Mouse (Mus musculus) MEL (cell line): ENCODE measurements around the gene Cox16. TPM values are rescaled to one million over a fixed set of nuclear protein-coding genes. Genes with fewer than 3 reads are reported as not detected.

Experiments
- DNase-seq: peaks from one replicate; pipeline ENCODE4 v3.0.0; 2011; ENCODE audit warnings: low read depth, low spot score
- H3K27ac ChIP-seq: 2 replicates; pipeline ENCODE4 v1.5.1; 2012; ENCODE audit warnings: low read depth, mild to moderate bottlenecking, control low read depth, low read length, moderate library complexity; ENCODE audit not compliant: control insufficient read depth
- H3K27me3 ChIP-seq, 2 experiments: fragments of 150-350 bp in 1 of 2; sonication (generic) in 1 of 2; 2 replicates each; pipeline ENCODE4 v1.6.1; 2012; ENCODE audit warnings: low read length in 2 of 2, mild to moderate bottlenecking in 2 of 2, improper control_type of control experiment in 1 of 2, moderate library complexity in 1 of 2; ENCODE audit not compliant: insufficient read depth in 2 of 2, control insufficient read depth in 1 of 2
- H3K36me3 ChIP-seq, 2 experiments: 2 replicates each; pipeline ENCODE4 v1.6.1; 2012 to 2014; ENCODE audit warnings: low read length in 2 of 2, improper control_type of control experiment in 1 of 2, inconsistent platforms in 1 of 2, mild to moderate bottlenecking in 1 of 2; ENCODE audit not compliant: insufficient read depth in 2 of 2, control insufficient read depth in 1 of 2
- H3K4me1 ChIP-seq, 2 experiments: fragments of 150-350 bp in 1 of 2; sonication (generic) in 1 of 2; 2 replicates each; pipeline ENCODE4 v1.6.1; 2012; ENCODE audit warnings: low read length in 2 of 2, improper control_type of control experiment in 1 of 2, mild to moderate bottlenecking in 1 of 2; ENCODE audit not compliant: insufficient read depth in 2 of 2, control insufficient read depth in 1 of 2
- H3K4me3 ChIP-seq, 2 experiments: fragments of 150-350 bp in 1 of 2; sonication (generic) in 1 of 2; 2 replicates each; pipeline ENCODE4 v1.5.1; 2012; ENCODE audit warnings: low read depth in 2 of 2, low read length in 2 of 2, mild to moderate bottlenecking in 2 of 2, moderate library complexity in 2 of 2, control low read depth in 1 of 2, improper control_type of control experiment in 1 of 2; ENCODE audit not compliant: control insufficient read depth in 1 of 2, insufficient read depth in 1 of 2
- H3K79me2 ChIP-seq: 2 replicates; pipeline ENCODE4 v1.6.1; 2012; ENCODE audit warnings: mild to moderate bottlenecking, low read length, moderate library complexity; ENCODE audit not compliant: control insufficient read depth, poor library complexity, insufficient read depth
- H3K9ac ChIP-seq: 2 replicates; pipeline ENCODE4 v1.6.1; 2012; ENCODE audit warnings: low read depth, mild to moderate bottlenecking, control low read depth, low read length, moderate library complexity; ENCODE audit not compliant: control insufficient read depth, poor library complexity, severe bottlenecking
- H3K9me3 ChIP-seq: fragments of 150-350 bp; sonication (generic); replicated peaks from 2 replicates; pipeline ENCODE4 v1.6.1; 2012; ENCODE audit warnings: mild to moderate bottlenecking, low read length, improper control_type of control experiment, moderate library complexity; ENCODE audit not compliant: insufficient read depth
- CHD1 ChIP-seq: IDR thresholded peaks from 2 replicates; pipeline ENCODE4 v1.6.1; 2012; ENCODE audit warnings: low read depth, mild to moderate bottlenecking, inconsistent platforms, low read length, improper control_type of control experiment
- E2F4 ChIP-seq: IDR thresholded peaks from 2 replicates; pipeline ENCODE4 v1.6.1; 2011; ENCODE audit warnings: low read depth, low read length, improper control_type of control experiment, borderline replicate concordance
- ELF1 ChIP-seq: IDR thresholded peaks from 2 replicates; pipeline ENCODE4 v1.6.1; 2014; ENCODE audit warnings: low read depth, mild to moderate bottlenecking, inconsistent platforms, low read length, improper control_type of control experiment, moderate library complexity
- EP300 ChIP-seq, 2 experiments: IDR thresholded peaks; 2 replicates each; pipeline ENCODE4 v1.6.1; 2011; ENCODE audit warnings: improper control_type of control experiment in 2 of 2, low read length in 2 of 2, low read depth in 1 of 2, mild to moderate bottlenecking in 1 of 2
- GABPA ChIP-seq: IDR thresholded peaks from 2 replicates; pipeline ENCODE4 v1.6.1; 2012; ENCODE audit warnings: low read depth, mild to moderate bottlenecking, inconsistent platforms, low read length, improper control_type of control experiment, moderate library complexity
- HCFC1 ChIP-seq: IDR thresholded peaks from 2 replicates; pipeline ENCODE4 v1.6.1; 2012; ENCODE audit warnings: low read depth, mild to moderate bottlenecking, inconsistent platforms, low read length, improper control_type of control experiment, moderate library complexity
- KAT2A ChIP-seq: conservative IDR thresholded peaks from 2 replicates; pipeline ENCODE4 v1.6.1; 2012; ENCODE audit warnings: low read depth, low read length, improper control_type of control experiment, inconsistent platforms
- MAZ ChIP-seq: IDR thresholded peaks from 2 replicates; pipeline ENCODE4 v1.6.1; 2012; ENCODE audit warnings: low read depth, mild to moderate bottlenecking, inconsistent platforms, low read length, improper control_type of control experiment
- MYB ChIP-seq: IDR thresholded peaks from 2 replicates; pipeline ENCODE4 v1.6.1; 2011; ENCODE audit warnings: mild to moderate bottlenecking, low read depth, low read length, improper control_type of control experiment
- MYC ChIP-seq: IDR thresholded peaks from 2 replicates; pipeline ENCODE4 v1.6.1; 2011; ENCODE audit warnings: low read depth, mild to moderate bottlenecking, low read length, improper control_type of control experiment, moderate library complexity
- POLR2AphosphoS2 ChIP-seq: IDR thresholded peaks from 2 replicates; pipeline ENCODE4 v1.6.1; 2011; ENCODE audit warnings: low read length, improper control_type of control experiment
- POLR2AphosphoS5 ChIP-seq: IDR thresholded peaks from 2 replicates; pipeline ENCODE4 v1.6.1; 2012; ENCODE audit warnings: low read depth, borderline replicate concordance, mild to moderate bottlenecking, inconsistent platforms, low read length, moderate library complexity, mixed read lengths
- RAD21 ChIP-seq: IDR thresholded peaks from 2 replicates; pipeline ENCODE4 v1.6.1; 2011; ENCODE audit warnings: mild to moderate bottlenecking, low read depth, low read length, improper control_type of control experiment
- TBP ChIP-seq: IDR thresholded peaks from 2 replicates; pipeline ENCODE4 v1.8.0; 2011; ENCODE audit warnings: low read depth, low read length, improper control_type of control experiment
- UBTF ChIP-seq: IDR thresholded peaks from 2 replicates; pipeline ENCODE4 v1.6.1; 2012; ENCODE audit warnings: low read depth, mild to moderate bottlenecking, inconsistent platforms, low read length, improper control_type of control experiment, moderate library complexity, borderline replicate concordance; ENCODE audit not compliant: insufficient read depth
- USF2 ChIP-seq, 2 experiments: IDR thresholded peaks; 2 replicates each; pipeline ENCODE4 v1.6.1; 2011 to 2012; ENCODE audit warnings: improper control_type of control experiment in 2 of 2, low read length in 2 of 2, borderline replicate concordance in 1 of 2, inconsistent platforms in 1 of 2, low read depth in 1 of 2, mild to moderate bottlenecking in 1 of 2; ENCODE audit not compliant: insufficient read depth in 1 of 2
- ZKSCAN1 ChIP-seq: IDR thresholded peaks from 2 replicates; pipeline ENCODE4 v1.6.1; 2012; ENCODE audit warnings: low read depth, mild to moderate bottlenecking, inconsistent platforms, low read length, improper control_type of control experiment, moderate library complexity
- ZNF384 ChIP-seq: IDR thresholded peaks from 2 replicates; pipeline ENCODE4 v1.6.1; 2012; ENCODE audit warnings: low read depth, mild to moderate bottlenecking, inconsistent platforms, low read length, improper control_type of control experiment
- polyA plus RNA-seq, 2 experiments: library from polyadenylated mRNA; stranded (reverse) in 1 of 2; unstranded in 1 of 2; fragments of >175 nt in 1 of 2; fragments of >200 nt in 1 of 2; gene quantifications; 2 replicates each; pipeline versions ENCODE4 v1.2.1 to v1.2.4; 2012; ENCODE audit warnings: low replicate concordance in 2 of 2, low read depth in 1 of 2; ENCODE audit not compliant: insufficient read length in 2 of 2, insufficient read depth in 1 of 2, missing spikeins in 1 of 2
- total RNA-seq: library from RNA; depleted of rRNA; stranded (reverse); fragments of 300-350 nt; gene quantifications from 2 replicates; pipeline ENCODE4 v1.2.3, GENCODE M21; 2012

Gene Cox16
- total and polyA plus RNA-seq, 3 experiments = 49.6 to 99.1 TPM; not detected in 1

DNA sequence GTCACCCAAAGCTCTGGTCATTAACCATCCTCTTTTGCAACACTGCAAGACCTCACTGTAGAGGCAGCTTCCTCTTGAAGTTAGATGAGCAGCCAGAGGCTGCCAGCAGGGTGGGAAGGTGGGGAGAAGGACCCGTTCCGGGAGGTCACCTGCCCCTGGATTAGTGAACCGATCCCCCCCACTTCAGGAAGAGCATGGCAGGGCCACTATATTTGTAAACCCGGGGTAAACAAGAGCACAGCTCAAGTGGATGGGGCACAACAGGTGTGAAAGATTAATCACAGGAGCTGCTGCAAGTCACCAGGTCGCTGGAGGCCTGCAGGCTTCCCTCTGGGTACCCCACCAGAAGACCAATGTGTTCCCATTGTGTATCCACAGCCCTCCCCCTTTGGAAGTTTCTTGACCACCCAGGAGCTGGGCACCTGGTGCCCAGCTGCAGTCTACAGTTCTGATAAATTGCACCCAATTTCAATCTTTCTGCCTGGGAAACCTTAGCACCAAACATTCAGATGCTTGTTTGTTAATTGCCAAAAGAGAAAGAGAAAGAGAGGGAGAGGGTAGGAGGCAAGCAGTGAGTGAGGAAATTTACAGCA, 153.8 kb downstream of the Cox16 start:
- Histone ChIP-seq H3K79me2 (no peaks in the 10 kb centered on the region), H3K27ac (no peak overlapping the region), H3K9me3 (no peaks in the 10 kb centered on the region), H3K27me3 (peaks cover 0 to 3% of the 10 kb centered on the region in 2 experiments; a peak in 1 of 4 replicates), H3K4me3 (no peak overlapping the region), H3K4me1 (no peaks in the 10 kb centered on the region), H3K9ac (no peak overlapping the region), H3K36me3 (no peaks in the 10 kb centered on the region)
- no peak for DNase-seq
- TF ChIP-seq CHD1 (no peak), RAD21 (no peak), KAT2A (no peak), EP300 (IDR thresholded peaks at IDR 0.05; ENCODE audit: low read depth in 1 of 2, low read length in 2 of 2) (no peak), POLR2AphosphoS2 (no peak), USF2 (IDR thresholded peaks at IDR 0.05; ENCODE audit: borderline replicate concordance in 1 of 2, insufficient read depth in 1 of 2, low read depth in 1 of 2, low read length in 2 of 2) (no peak), HCFC1 (no peak), POLR2AphosphoS5 (no peak)

- no peaks in the 10 kb centered on the region for H3K9me3 ChIP-seq
- peaks cover 0 to 6% of the 10 kb centered on the region in 2 experiments; a peak in 3 of 4 replicates for H3K27me3 ChIP-seq
- TF ChIP-seq GABPA = no peak
- TF ChIP-seq KAT2A = no peak
- no peak for TF ChIP-seq ELF1
- TF ChIP-seq E2F4 = no peak
- no peak for TF ChIP-seq TBP
- no peak for TF ChIP-seq MYC
- no peak for TF ChIP-seq ZKSCAN1
- TF ChIP-seq UBTF = no peak
Observed at GRCm38 (mm10) chr12:81324991-81325390, 159.9 kb downstream of the Cox16 start.

DNA sequence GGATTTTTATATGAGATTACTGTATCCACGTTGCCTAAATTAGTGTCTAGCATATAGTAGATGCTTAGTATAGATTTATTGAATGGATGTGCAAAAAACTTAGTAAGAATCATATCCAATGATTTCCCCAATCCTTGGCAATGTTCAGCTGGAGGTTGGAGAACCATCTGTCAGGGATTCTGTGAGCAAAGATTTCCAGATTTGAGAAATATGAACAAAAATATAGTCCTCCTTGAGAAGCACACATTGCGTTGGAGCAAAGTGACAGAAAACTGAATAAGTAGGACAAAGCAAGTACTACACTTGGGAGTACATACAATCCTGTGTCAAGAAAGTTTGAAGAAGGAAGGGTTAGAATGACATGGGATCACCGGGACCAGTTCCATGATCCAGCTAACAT, 160.8 kb downstream of the Cox16 start:
- Histone ChIP-seq H3K79me2 (no peaks in the 10 kb centered on the region), H3K9me3 (no peaks in the 10 kb centered on the region), H3K27me3 (peaks cover 0 to 7% of the 10 kb centered on the region in 2 experiments; a peak in 3 of 4 replicates)
- TF ChIP-seq POLR2AphosphoS5 (no peak), ZNF384 (no peak), MYB (no peak), MAZ (no peak), RAD21 (no peak)
- TF ChIP-seq, all 39 proteins: peak for 0
- no peak overlapping the region for H3K9ac ChIP-seq
- no peak overlapping the region for H3K27ac ChIP-seq
- no peak for DNase-seq
- no peaks in the 10 kb centered on the region for H3K36me3 ChIP-seq
- H3K4me3 ChIP-seq = no peak overlapping the region
- no peaks in the 10 kb centered on the region for H3K4me1 ChIP-seq

More at GRCm38 (mm10) chr12:81324991-81325390, 159.9 kb downstream of the Cox16 start:
- H3K79me2 ChIP-seq = no peaks in the 10 kb centered on the region
- H3K27ac ChIP-seq = no peak overlapping the region
- H3K4me3 ChIP-seq = no peak overlapping the region
- no peak for DNase-seq
- H3K36me3 ChIP-seq = no peaks in the 10 kb centered on the region
- no peak overlapping the region for H3K9ac ChIP-seq
- H3K4me1 ChIP-seq = no peaks in the 10 kb centered on the region
